Mouse (Mus musculus) cerebellum, adult 2 months (tissue): ENCODE data around the gene Akt1s1. TPM values are rescaled to one million over a fixed set of nuclear protein-coding genes. Genes with fewer than 3 reads are reported as not detected.

Experiments used
- DNase-seq, 2 experiments: peaks; one replicate each; pipeline ENCODE4 v3.0.0; 2021
- H3K27ac ChIP-seq: fragments of 200-500 bp; 2 replicates; pipeline ENCODE4 v1.5.1; 2012; ENCODE audit warnings: low read length, control low read depth, inconsistent platforms; ENCODE audit not compliant: insufficient read depth
- H3K27me3 ChIP-seq: fragments of 200-500 bp; 2 replicates; pipeline ENCODE4 v1.6.1; 2012; ENCODE audit warnings: inconsistent platforms, mild to moderate bottlenecking, low read length, moderate library complexity; ENCODE audit not compliant: control insufficient read depth, insufficient read depth
- H3K4me1 ChIP-seq: fragments of 200-500 bp; 2 replicates; pipeline ENCODE4 v1.6.1; 2011; ENCODE audit warnings: low read length; ENCODE audit not compliant: control insufficient read depth, insufficient read depth
- H3K4me3 ChIP-seq: fragments of 200-500 bp; replicated peaks from 2 replicates; pipeline ENCODE3; 2011; ENCODE audit warnings: mild to moderate bottlenecking, low read depth, low read length, control low read depth; ENCODE audit not compliant: insufficient read depth
- CTCF ChIP-seq: fragments of 200-500 bp; IDR thresholded peaks from 2 replicates; pipeline ENCODE4 v1.5.1; 2011; ENCODE audit warnings: low read depth, mild to moderate bottlenecking, control low read depth, low read length, moderate library complexity, borderline replicate concordance; ENCODE audit not compliant: insufficient read depth
- POLR2A ChIP-seq: fragments of 200-500 bp; IDR thresholded peaks from 2 replicates; pipeline ENCODE4 v1.6.1; 2011; ENCODE audit warnings: low read length, control low read depth, borderline replicate concordance; ENCODE audit not compliant: insufficient read depth
- WGBS: fragments of 180-500 bp; shearing (Covaris S2); methylation state at CpG from one replicate; pipeline ENCODE4 v1.1.7; 2018; 5-methylcytosine and 5-hydroxymethylcytosine counted together
- polyA plus RNA-seq: library from polyadenylated mRNA; depleted of rRNA; stranded (reverse); fragments of >200 nt; gene quantifications from 2 replicates; pipeline ENCODE4 v1.2.3, GENCODE M21; 2012

Gene Akt1s1
- polyA plus RNA-seq, 1 experiment = 83.6 TPM

DNA sequence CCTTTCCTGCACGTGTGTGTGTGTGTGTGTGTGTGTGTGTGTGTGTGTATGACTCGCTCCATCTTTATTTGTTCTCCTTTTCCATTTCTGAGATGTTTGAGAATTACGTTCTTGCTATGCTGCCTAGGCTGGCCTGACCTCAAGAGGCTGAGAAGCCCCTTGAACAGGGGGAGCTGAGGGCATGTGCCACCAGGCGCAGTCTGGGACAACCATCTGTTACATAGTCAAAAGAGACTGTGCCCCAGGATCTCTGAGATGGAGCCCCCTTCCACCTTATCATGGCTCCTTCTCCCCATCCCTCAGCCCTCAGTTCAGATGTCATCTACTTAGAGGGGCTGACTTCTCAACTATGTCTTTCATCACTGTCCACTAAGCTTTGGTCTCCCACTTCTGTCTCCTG is 34.4 kb upstream of the Akt1s1 start:
- H3K4me3 ChIP-seq = no peak overlapping the region
- 89% methylated on average over 4 of the region's 4 CpGs for WGBS
- H3K4me1 ChIP-seq = peaks cover 8% of the 10 kb centered on the region
- no peaks in the 10 kb centered on the region for H3K27me3 ChIP-seq
- H3K27ac ChIP-seq = no peak overlapping the region
- no peak for DNase-seq
- no peak for TF ChIP-seq CTCF
- TF ChIP-seq POLR2A = no peak

- WGBS = 24% methylated on average over 14 of the region's 14 CpGs
- H3K4me1 ChIP-seq = peaks cover 13% of the 10 kb centered on the region
- no peaks in the 10 kb centered on the region for H3K27me3 ChIP-seq
- H3K4me3 ChIP-seq = peak overlapping the region; percentile 83
- no peak for TF ChIP-seq CTCF
- no peak for TF ChIP-seq POLR2A
- DNase-seq = peak; percentile 34 to 41
- no peak overlapping the region for H3K27ac ChIP-seq
Measured at GRCm38 (mm10) chr7:44814952-44815553, 33.7 kb upstream of the Akt1s1 start.

DNA sequence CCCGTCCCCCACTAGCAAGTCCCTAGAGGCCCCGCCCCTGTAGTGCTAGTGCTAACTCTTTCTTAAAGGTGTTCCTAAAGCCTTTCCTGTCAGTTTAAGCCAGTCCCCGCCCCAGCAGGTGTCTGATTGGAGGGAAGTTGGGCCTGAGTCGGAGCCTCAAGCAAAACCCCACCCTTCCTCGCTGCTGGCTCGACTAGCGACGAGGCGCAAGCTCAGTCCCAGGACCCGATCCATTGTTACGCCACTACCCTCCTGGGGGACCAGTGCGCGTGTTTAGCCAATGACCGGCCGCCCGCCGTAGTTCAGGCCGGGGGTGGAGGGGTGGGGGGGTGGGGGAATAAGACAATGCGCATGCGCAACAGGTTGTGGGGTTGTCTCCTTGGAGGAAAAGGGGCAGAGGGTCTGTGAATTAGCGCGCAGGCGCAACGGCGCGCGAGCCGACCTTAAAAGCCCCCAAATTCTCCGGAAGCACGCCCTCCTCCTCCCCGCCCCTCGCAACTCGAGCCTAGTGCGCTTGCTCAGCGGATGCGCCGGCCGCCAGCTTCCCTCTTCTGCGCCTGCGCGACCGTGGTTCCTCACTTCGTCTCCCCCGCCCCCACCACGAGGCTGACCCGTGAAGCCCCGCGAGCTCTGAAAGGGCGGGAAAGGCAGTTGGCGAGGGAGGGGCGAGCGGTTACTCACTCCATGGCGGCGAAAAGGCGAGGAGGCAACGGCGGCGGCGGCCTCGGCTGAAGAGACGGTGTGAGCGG is 32.9 kb upstream of the Akt1s1 start, which contains the start of the genes Nup62 and Il4i1:
Gene Nup62 (plus strand): TSS at position 368 of the 749 bp plus-strand sequence.
Gene Il4i1 (plus strand): TSS at position 667 of the 749 bp plus-strand sequence.
- WGBS = under 1% methylated on average over 62 of the region's 62 CpGs
- no peaks in the 10 kb centered on the region for H3K27me3 ChIP-seq
- H3K4me3 ChIP-seq = peak within 1 kb of the TSS; percentile 83
- no peak for TF ChIP-seq CTCF
- peak; percentile 51; the same call in 1 of the 2 replicates for TF ChIP-seq POLR2A
- peak; percentile 98 for DNase-seq
- peak within 1 kb of the TSS; percentile 79 for H3K27ac ChIP-seq
- peaks cover 14% of the 10 kb centered on the region for H3K4me1 ChIP-seq

DNA sequence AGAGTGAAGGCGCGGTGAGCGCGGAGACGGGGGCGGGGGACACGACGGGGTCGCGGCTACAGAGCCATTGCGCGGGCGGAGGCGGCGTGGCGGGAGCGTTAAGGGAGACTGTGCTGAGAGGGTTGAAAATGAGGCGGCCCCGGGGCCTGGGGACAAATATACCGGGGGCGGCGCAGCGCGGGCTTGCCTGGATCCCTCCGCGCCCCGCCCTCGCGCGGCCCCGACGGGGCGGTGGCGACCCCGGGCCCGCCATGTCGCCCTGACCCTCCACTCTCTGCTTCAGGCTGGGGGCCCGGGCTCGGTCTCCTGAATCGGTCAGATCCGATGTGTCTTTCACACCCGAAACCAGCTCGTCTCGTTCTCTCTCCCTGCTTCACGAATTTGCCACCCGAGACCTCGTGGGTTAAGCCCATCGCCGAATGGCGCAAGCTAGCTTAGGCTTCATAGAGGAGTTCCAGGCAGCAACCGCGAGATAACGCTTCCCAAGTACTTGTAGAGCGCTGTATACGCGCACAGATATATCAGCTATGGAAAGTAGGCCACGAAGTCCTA is 32.2 kb upstream of the Akt1s1 start, which contains the start of gene Atf5:
Gene Atf5 (minus strand): TSS at position 189 of the 552 bp plus-strand sequence.
- WGBS = under 1% methylated on average over 57 of the region's 57 CpGs
- Histone ChIP-seq H3K4me3 (peak within 1 kb of the TSS; percentile 83), H3K27ac (peak within 1 kb of the TSS; percentile 79), H3K4me1 (peaks cover 14% of the 10 kb centered on the region), H3K27me3 (no peaks in the 10 kb centered on the region)
- no peak for TF ChIP-seq CTCF
- no peak for TF ChIP-seq POLR2A
- no peak for DNase-seq

DNA sequence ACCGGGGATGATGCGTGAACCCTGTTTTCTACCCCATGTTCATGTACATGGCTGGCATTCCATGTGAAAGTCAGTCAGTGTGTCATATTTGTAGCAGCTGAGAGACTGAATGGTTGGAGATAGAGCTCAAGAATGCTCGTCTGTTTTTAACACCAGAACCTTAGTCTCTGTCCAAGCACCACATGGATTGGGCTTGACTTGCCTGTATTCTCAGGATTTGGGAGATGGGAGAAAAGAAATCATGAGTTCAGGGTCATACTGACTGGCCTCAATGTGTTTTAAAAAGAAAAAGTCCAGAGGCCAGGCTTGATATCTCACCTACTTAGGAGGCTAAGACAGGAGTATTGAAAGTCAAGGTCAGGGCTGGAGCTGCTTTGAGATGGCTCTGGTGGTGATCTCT is 31.4 kb upstream of the Akt1s1 start:
- TF ChIP-seq CTCF (no peak), POLR2A (no peak)
- 10% methylated on average over 3 of the region's 3 CpGs for WGBS
- no peak for DNase-seq
- Histone ChIP-seq H3K4me1 (peaks cover 14% of the 10 kb centered on the region), H3K4me3 (peak overlapping the region; percentile 83), H3K27me3 (no peaks in the 10 kb centered on the region), H3K27ac (peak overlapping the region; percentile 7; the same call in 1 of the 2 replicates)

DNA sequence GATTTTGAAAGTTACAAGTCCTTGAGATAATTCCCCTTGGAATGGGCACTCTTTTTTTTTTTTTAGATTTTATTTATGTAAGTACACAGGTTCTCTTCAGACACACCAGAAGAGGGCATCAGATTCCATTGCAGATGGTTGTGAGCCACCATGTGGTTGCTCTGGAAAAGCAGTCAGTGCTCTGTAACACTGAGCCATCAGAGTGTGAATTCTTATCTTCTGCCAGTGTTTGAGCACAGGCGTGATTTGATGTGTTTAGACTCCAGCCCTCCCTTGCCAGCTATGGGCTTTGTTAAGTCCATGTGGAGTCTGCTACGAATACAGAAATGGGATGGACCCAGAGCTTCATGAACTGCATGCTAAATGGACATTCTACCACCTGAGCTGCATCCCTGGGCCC is 30.6 kb upstream of the Akt1s1 start:
- 7% methylated on average over 2 of the region's 2 CpGs for WGBS
- Histone ChIP-seq H3K27me3 (no peaks in the 10 kb centered on the region), H3K4me1 (peaks cover 14% of the 10 kb centered on the region), H3K4me3 (no peak overlapping the region), H3K27ac (no peak overlapping the region)
- TF ChIP-seq POLR2A (no peak), CTCF (peak; percentile 28; the same call in 1 of the 2 replicates)
- peak; percentile 18 to 33 for DNase-seq

DNA sequence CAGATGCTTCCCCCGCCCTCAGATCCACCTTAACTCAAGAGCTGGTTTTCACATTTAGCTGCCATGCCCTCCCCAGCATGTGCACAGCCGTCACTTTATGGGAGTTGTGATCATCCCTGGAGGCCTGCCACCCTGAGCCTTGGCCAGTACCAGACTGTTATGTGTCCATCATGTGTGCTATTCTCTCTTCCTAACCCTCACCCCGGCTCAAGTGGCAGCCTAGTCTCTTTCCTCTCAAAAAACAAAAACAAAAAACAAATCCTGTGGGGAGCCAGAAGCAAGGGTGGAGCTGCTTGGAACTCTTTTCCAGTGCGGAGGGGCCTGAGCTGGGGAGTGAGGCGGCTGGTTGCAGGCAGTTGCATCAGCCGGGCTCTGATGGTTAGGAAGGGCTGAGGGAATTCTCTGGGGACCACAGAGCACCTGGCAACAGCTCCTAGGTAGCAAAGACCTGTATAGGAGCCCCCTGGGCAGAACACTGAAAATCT is 30.0 kb upstream of the Akt1s1 start:
- Histone ChIP-seq H3K27me3 (no peaks in the 10 kb centered on the region), H3K4me3 (peak overlapping the region; percentile 34), H3K27ac (peak overlapping the region; percentile 55), H3K4me1 (peaks cover 14% of the 10 kb centered on the region)
- TF ChIP-seq POLR2A = no peak
- TF ChIP-seq CTCF = no peak
- WGBS = 10% methylated on average over 6 of the region's 6 CpGs
- DNase-seq = peak; percentile 49 to 54
